Mouse (Mus musculus): Measurements from ENCODE around the gene Grk6.

- TF ChIP-seq CTCF (IDR thresholded peaks at IDR 0.05; ENCODE audit: low read depth) = no peak
- TF ChIP-seq EP300 (IDR thresholded peaks at IDR 0.05; ENCODE audit: low read depth) = no peak
Observed at GRCm38 (mm10) chr13:55465184-55465583, 20.3 kb downstream of the Grk6 start.

All from liver, embryonic 14.5 days (tissue).